Mouse (Mus musculus) adrenal gland, postnatal 25 days (tissue): ENCODE measurements around the gene March8. TPM values are rescaled to one million over a fixed set of nuclear protein-coding genes. Genes with fewer than 3 reads are reported as not detected.

ENCODE experiments used
- DNase-seq: peaks from one replicate; pipeline ENCODE4 v3.0.0; 2021; ENCODE audit warnings: mixed read lengths
- total RNA-seq: library from RNA; stranded (reverse); gene quantifications from 2 replicates; pipeline ENCODE4 v1.2.3, GENCODE M21; 2021

March8 gene
- total RNA-seq, 1 experiment from 2014 or later: 78.1 TPM

GRCm38 (mm10) chr6:116371500-116371899 lies 33.7 kb downstream of the March8 start:
- no peak for DNase-seq

GRCm38 (mm10) chr6:116374136-116374535 lies 36.3 kb downstream of the March8 start:
- no peak for DNase-seq

GRCm38 (mm10) chr6:116374618-116375017 lies 36.8 kb downstream of the March8 start:
- DNase-seq: no peak

- no peak for DNase-seq
These were observed 41.1 kb downstream of the March8 start for GRCm38 (mm10) chr6:116378892-116379291.

GRCm38 (mm10) chr6:116380157-116380556 lies 42.3 kb downstream of the March8 start:
- DNase-seq: no peak

- DNase-seq: no peak
These were observed 43.8 kb downstream of the March8 start for GRCm38 (mm10) chr6:116381605-116382004.

GRCm38 (mm10) chr6:116383582-116383981 lies 45.8 kb downstream of the March8 start:
- DNase-seq: no peak

- DNase-seq: no peak
These were observed 47.6 kb downstream of the March8 start for GRCm38 (mm10) chr6:116385194-116386044.

- no peak for DNase-seq
These were observed 48.2 kb downstream of the March8 start for GRCm38 (mm10) chr6:116386045-116386415.

- no peak for DNase-seq
These were observed 48.7 kb downstream of the March8 start for GRCm38 (mm10) chr6:116386506-116386905.

- DNase-seq: no peak
These were observed 50.2 kb downstream of the March8 start for GRCm38 (mm10) chr6:116388068-116388467.

- no peak for DNase-seq
These were observed 51.7 kb downstream of the March8 start for GRCm38 (mm10) chr6:116389481-116389880.

- no peak for DNase-seq
These were observed 57.3 kb downstream of the March8 start for GRCm38 (mm10) chr6:116394916-116395648.

GRCm38 (mm10) chr6:116397621-116398020 lies 59.8 kb downstream of the March8 start:
- DNase-seq: no peak

GRCm38 (mm10) chr6:116398136-116398535 lies 60.3 kb downstream of the March8 start:
- no peak for DNase-seq

- DNase-seq: no peak
These were observed 64.1 kb downstream of the March8 start for GRCm38 (mm10) chr6:116401746-116402423.

- DNase-seq: no peak
These were observed 64.6 kb downstream of the March8 start for GRCm38 (mm10) chr6:116402426-116402825.

GRCm38 (mm10) chr6:116405243-116405642 lies 67.4 kb downstream of the March8 start:
- DNase-seq: no peak

- DNase-seq: no peak
These were observed 67.9 kb downstream of the March8 start for GRCm38 (mm10) chr6:116405715-116406114.

GRCm38 (mm10) chr6:116406152-116406551 lies 68.3 kb downstream of the March8 start:
- no peak for DNase-seq

GRCm38 (mm10) chr6:116406680-116407079 lies 68.9 kb downstream of the March8 start:
- peak; percentile 32 for DNase-seq

GRCm38 (mm10) chr6:116407216-116407615 lies 69.4 kb downstream of the March8 start:
- no peak for DNase-seq
